Mouse (Mus musculus) testis, adult 2 months (tissue): Measurements from ENCODE around the gene Cplx2. TPM values are rescaled to one million over a fixed set of nuclear protein-coding genes. Genes with fewer than 3 reads are reported as not detected.

ENCODE experiments used
- H3K27ac ChIP-seq: fragments of 200-500 bp; 2 replicates; pipeline ENCODE4 v1.5.1; 2012; ENCODE audit warnings: low read depth, low read length; ENCODE audit not compliant: control insufficient read depth, insufficient read depth
- H3K27me3 ChIP-seq: fragments of 200-500 bp; 2 replicates; pipeline ENCODE4 v1.6.1; 2012; ENCODE audit warnings: mild to moderate bottlenecking, low read length, moderate library complexity; ENCODE audit not compliant: control insufficient read depth, insufficient read depth
- H3K36me3 ChIP-seq: fragments of 200-500 bp; 2 replicates; pipeline ENCODE4 v1.6.1; 2012; ENCODE audit warnings: mild to moderate bottlenecking, low read length; ENCODE audit not compliant: control insufficient read depth, insufficient read depth
- H3K4me1 ChIP-seq: fragments of 200-500 bp; 2 replicates; pipeline ENCODE4 v1.6.1; 2012; ENCODE audit warnings: low read length; ENCODE audit not compliant: control insufficient read depth, insufficient read depth
- H3K4me3 ChIP-seq: fragments of 200-500 bp; 2 replicates; pipeline ENCODE4 v1.5.1; 2012; ENCODE audit warnings: low read depth, mild to moderate bottlenecking, low read length, moderate library complexity, mixed read lengths; ENCODE audit not compliant: control insufficient read depth
- CTCF ChIP-seq: fragments of 200-500 bp; IDR thresholded peaks from 2 replicates; pipeline ENCODE4 v1.5.1; 2012; ENCODE audit warnings: low read depth, mild to moderate bottlenecking, inconsistent platforms, low read length, moderate library complexity; ENCODE audit not compliant: control insufficient read depth, insufficient read depth, insufficient replicate concordance
- POLR2A ChIP-seq: fragments of 200-500 bp; IDR thresholded peaks from 2 replicates; pipeline ENCODE4 v1.6.1; 2012; ENCODE audit warnings: low read depth, mild to moderate bottlenecking, inconsistent platforms, low read length, moderate library complexity; ENCODE audit not compliant: control insufficient read depth
- polyA plus RNA-seq: library from polyadenylated mRNA; depleted of rRNA; stranded (reverse); fragments of >200 nt; gene quantifications from 2 replicates; pipeline ENCODE4 v1.2.3, GENCODE M21; 2012

Gene Cplx2
- polyA plus RNA-seq, 1 experiment, result 0.23 TPM

DNA sequence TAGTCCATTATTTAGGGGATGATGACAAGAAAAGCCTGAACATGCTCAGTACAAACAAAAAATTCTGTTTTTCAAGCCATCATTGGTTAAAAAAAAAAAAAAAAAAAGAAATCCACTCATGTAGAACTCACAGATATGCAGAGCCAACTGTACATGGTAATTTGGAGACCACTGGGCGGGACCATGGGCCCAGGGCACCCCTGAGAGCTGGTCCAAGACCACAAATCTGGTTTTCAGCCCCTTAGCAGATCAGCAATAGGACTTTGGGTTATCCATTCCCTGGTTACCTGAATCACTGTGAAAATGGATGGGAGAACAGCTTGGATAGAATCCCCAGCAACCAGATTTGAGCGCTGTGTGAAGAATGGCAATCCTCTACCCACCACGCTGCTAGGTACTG is 40.5 kb downstream of the Cplx2 start:
- Histone ChIP-seq H3K4me3 (no peak overlapping the region), H3K4me1 (no peaks in the 10 kb centered on the region), H3K27me3 (no peaks in the 10 kb centered on the region), H3K27ac (no peak overlapping the region), H3K36me3 (no peaks in the 10 kb centered on the region)
- no peak for TF ChIP-seq CTCF
- TF ChIP-seq POLR2A, result no peak

DNA sequence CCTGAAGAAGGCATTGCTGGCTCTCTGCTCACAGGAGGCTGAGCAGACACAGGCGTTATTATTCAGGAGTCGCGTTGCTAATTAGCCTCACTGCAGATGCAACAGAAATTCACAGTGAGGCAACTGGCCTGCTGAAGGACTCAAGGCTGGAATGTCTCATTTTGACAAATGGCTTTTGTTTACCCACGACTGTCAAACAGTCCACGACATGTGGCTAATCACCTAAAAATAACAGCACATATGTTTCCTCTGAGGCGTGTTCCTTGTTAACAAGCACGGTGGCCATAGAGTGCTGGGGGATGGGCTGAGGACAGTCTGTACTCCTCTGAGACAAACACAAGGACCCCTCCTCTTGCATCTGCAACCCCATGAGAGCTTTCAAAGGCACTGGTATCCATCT is 41.1 kb downstream of the Cplx2 start:
- Histone ChIP-seq H3K27ac (no peak overlapping the region), H3K4me3 (no peak overlapping the region), H3K36me3 (no peaks in the 10 kb centered on the region), H3K27me3 (no peaks in the 10 kb centered on the region), H3K4me1 (no peaks in the 10 kb centered on the region)
- no peak for TF ChIP-seq POLR2A
- no peak for TF ChIP-seq CTCF

DNA sequence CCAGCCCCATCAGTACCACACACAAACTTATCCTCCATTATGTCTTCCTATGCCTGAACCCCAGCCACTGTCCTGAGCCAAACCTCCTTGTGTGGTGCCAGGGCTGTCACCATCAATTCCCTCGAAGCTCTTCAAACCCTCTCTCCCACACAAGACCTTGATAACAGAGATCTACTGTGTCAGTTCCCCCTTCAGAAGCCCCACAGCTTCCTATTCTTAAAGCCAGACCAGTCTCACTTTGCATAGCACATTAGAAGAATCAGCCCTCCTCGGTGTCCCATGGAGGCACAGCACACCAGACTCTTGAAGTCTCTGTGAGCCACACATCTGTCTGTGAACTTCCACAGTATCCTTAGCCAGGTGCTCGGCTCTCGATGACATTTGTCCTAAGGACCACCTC is 41.6 kb downstream of the Cplx2 start:
- H3K4me1 ChIP-seq, result no peaks in the 10 kb centered on the region
- TF ChIP-seq POLR2A (no peak), CTCF (no peak)
- no peaks in the 10 kb centered on the region for H3K36me3 ChIP-seq
- no peak overlapping the region for H3K4me3 ChIP-seq
- H3K27ac ChIP-seq, result no peak overlapping the region
- no peaks in the 10 kb centered on the region for H3K27me3 ChIP-seq

DNA sequence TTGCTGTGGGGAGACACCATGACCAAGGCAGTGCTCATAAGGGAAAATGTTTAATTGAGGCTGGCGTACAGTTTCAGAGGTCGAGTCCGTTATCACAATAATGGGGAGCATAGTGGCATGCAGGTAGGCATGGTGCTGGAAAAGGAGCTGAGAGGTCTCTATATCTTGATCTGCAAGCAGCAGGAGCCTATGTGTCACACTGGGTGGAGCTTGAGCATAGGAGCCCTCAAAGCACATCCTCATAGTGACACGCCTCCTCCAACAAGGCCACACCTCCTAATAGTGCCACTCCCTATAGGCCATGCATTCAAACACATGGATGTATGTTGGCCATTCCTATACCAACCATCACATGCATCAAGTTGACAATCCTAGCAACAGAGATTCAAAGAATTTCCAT is 43.9 kb downstream of the Cplx2 start:
- TF ChIP-seq CTCF, result no peak
- TF ChIP-seq POLR2A, result no peak
- H3K27me3 ChIP-seq, result no peaks in the 10 kb centered on the region
- H3K27ac ChIP-seq, result no peak overlapping the region

DNA sequence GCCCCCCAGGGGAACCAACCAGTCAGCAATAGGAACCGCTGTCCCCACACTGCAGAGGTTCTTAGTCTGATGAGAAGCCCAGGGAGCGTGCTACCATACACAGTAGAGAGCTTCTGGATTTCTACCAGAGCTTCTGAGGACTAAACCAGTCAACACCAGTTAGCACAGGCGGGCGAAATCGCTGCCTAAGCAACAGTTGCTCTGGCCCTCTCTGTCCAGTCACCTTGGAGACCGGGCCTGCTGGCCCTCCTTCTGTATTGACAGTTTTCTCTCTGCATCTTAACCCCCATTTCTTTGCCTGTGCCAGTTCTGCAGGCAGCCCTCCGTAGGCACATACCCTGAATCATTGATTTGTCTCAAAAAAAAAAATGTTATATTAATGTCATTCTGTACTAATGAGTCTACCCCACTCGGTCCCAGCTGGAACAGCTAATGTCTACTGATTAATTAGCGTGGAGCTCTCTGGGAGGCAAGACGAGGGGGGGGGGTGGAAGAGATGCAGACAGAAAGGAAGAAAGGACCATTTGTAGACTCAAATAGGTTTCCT is 47.7 kb downstream of the Cplx2 start:
- TF ChIP-seq CTCF (no peak), POLR2A (no peak)
- no peaks in the 10 kb centered on the region for H3K36me3 ChIP-seq

More for the DNA sequence above, 43.9 kb downstream of the Cplx2 start:
- Histone ChIP-seq H3K36me3 (no peaks in the 10 kb centered on the region), H3K4me3 (no peak overlapping the region), H3K4me1 (no peaks in the 10 kb centered on the region)

DNA sequence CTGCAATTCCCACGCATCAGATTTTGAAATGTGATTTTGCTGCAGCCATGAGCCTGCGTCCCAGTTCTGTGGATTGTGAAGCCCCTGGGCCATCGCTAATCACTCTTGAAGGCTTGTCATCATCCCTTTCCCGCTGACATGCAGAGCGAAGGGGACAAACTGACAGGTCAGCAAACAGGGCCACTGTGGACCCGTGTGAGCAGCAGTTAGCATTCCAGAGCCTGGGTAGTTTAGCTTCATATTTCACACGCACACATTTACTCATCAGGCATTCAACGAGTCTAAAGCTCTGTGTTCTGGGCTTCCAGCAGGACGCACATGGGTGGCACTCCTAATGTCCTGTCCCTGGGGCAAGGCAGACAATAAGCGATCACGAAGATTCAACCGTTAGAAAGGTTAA is 49.1 kb downstream of the Cplx2 start:
- Histone ChIP-seq H3K36me3 (no peaks in the 10 kb centered on the region), H3K4me3 (no peak overlapping the region), H3K4me1 (no peaks in the 10 kb centered on the region), H3K27me3 (no peaks in the 10 kb centered on the region), H3K27ac (no peak overlapping the region)
- TF ChIP-seq POLR2A, result no peak
- no peak for TF ChIP-seq CTCF

More for the DNA sequence above, 47.7 kb downstream of the Cplx2 start:
- no peak overlapping the region for H3K27ac ChIP-seq
- no peaks in the 10 kb centered on the region for H3K27me3 ChIP-seq
- H3K4me3 ChIP-seq, result no peak overlapping the region
- H3K4me1 ChIP-seq, result no peaks in the 10 kb centered on the region

DNA sequence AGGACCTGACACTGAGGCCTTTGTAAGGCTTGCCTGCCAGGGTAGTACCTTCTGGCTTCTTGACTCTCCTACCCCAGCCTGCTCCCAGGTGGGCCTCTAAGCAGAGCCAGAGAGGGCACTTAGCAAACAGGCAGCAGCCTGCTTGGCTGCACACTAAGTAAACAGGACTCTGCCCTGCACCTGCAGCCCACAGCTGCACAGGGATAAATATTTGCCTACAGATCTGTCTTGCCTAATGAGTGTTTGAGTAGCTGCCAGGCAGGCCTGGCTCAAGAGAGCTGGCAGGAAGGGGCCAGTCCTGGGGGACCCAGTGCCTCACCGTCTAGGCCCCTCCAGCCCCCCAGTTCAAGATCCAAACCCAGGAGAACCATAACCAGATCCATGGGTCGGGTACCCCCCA is 54.1 kb downstream of the Cplx2 start:
- no peaks in the 10 kb centered on the region for H3K36me3 ChIP-seq
- no peak overlapping the region for H3K27ac ChIP-seq
- no peaks in the 10 kb centered on the region for H3K27me3 ChIP-seq
- no peaks in the 10 kb centered on the region for H3K4me1 ChIP-seq
- TF ChIP-seq CTCF, result no peak
- TF ChIP-seq POLR2A, result no peak
- H3K4me3 ChIP-seq, result peak overlapping the region; percentile 47

DNA sequence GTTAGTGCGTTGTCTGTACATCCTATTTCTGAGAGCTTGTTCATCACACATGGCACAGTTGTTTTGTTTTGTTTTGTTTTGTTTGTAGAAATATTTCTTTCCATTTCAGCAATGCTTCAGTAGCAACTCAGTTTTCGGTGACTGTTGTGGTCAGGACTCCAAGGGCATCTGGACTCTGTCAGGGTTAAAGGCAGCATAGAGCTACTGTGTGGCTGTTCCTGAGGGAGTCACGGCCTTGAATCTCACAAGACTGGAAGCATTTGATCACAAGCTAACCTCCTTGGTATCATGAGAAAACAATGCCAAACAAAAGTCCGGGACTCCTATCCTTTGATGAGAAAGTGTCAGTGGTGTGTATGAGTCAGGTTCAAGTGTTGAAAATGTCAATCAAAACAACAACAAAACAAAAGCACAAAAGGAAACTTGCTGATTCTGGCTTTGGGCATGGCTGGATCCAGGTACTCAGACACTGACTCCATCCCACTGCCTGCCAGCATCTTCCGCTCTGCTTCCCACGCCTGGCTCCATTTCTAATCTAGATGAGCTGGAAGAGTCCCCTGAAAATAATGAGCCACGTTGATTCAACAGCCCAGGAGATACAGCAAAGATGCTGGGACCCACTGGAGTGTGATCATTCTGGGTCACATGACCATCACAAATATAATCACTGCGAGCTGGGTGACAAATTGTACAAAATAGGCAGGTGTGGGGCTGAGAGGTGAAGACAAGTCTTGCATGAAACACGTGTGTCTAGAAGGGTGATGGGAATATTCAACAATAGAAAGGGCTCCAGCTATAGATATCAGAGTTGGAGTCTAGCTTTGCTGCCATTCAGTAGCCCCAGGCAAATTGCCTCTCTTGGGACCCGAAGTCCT is 55.9 kb downstream of the Cplx2 start:
- Histone ChIP-seq H3K4me3 (no peak overlapping the region), H3K36me3 (no peaks in the 10 kb centered on the region), H3K27ac (no peak overlapping the region), H3K4me1 (no peaks in the 10 kb centered on the region), H3K27me3 (no peaks in the 10 kb centered on the region)
- TF ChIP-seq CTCF (no peak), POLR2A (no peak)
